Mouse (Mus musculus): ENCODE data around the gene Ctf2. TPM values are rescaled to one million over a fixed set of nuclear protein-coding genes. Genes with fewer than 3 reads are reported as not detected.
"Not testable (repeated sequence)": the region's sequence is repeated elsewhere in the genome, so short reads cannot be mapped to it uniquely, and the experiment has no call there.

The Ctf2 gene
- polyA plus RNA-seq, 1 experiment from 2014 or later: 0.36 TPM

DNA sequence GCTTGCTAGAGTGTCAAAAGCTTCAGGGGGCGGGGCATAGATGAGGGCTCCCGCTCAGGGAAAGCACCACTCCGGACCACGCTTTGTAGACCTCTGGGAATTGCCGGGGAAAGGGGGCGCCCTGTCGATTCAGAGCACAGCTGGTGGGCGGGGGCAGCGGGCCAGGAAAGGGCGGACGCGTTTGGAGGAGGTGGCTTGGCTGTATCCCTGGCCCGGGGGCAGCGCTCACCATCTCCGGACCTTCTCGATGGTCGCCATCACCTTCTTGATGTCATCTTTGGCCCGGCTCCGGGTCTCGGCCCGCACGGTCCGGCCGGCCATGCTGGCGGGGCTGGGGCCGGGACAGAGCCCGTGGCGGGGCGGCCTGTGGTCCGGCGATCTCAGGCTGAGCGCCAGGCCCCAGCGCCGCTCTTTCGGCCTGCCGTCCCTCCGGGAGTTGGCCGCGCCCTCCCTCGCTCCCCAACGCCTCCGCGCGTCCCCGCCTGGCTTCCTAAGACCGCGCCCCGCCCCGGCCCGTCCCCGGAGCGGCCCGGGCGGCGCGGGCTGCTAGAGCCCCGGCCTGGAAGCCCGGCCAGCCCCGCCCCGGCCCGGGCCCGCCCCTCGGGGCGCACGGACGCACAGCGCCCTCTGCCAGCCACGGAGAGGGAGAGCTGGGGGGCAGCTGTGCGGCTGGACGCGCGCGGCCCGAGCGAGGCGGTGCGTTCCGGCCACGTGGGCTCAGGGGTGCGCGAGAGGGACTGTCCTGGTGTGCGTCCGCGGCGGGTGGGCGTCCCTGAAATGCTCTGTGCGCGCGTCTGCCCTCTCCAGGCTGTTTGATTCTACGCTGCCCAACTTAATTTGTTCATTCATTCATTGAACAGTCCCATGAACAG lies 23.5 kb downstream of the Ctf2 start, which contains the start of gene Bcl7c:
Gene Bcl7c, minus strand, starts transcription at position 727 of the 872 bp plus-strand sequence.
- H3K9me3 ChIP-seq (replicated peaks): no peaks in the 10 kb centered on the region
- H3K9ac ChIP-seq: peak within 1 kb of the TSS; percentile 88
- no peaks in the 10 kb centered on the region for H3K27me3 ChIP-seq
- H3K4me3 ChIP-seq: peak within 1 kb of the TSS; percentile 76
- H3K27ac ChIP-seq: peak within 1 kb of the TSS; percentile 95
- ATAC-seq: peak; percentile 83
- peaks cover 39% of the 10 kb centered on the region for H3K4me1 ChIP-seq
- peak within 1 kb of the TSS; percentile 70 for H3K4me2 ChIP-seq
- under 1% methylated on average over 67 of the region's 90 CpGs for WGBS
- H3K36me3 ChIP-seq (ENCODE audit: poor library complexity, severe bottlenecking): peaks cover 31% of the 10 kb centered on the region

DNA sequence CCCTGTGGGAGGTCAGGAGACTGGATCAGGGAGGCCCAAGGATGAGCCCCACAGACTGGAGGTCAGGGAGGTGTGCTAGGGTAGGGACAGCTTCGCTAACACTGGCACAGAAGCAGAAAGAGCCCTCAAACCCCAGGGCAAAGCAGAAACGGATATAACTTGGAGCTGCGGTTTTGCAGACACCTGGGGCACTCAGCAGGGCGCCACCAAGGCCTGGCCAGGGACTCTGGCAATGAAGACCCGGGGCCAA lies 24.1 kb downstream of the Ctf2 start:
- H3K9me3 ChIP-seq (replicated peaks): no peaks in the 10 kb centered on the region
- H3K27me3 ChIP-seq: no peaks in the 10 kb centered on the region
- peaks cover 35% of the 10 kb centered on the region for H3K4me1 ChIP-seq
- H3K9ac ChIP-seq: peak overlapping the region; percentile 88
- H3K27ac ChIP-seq: peak overlapping the region; percentile 95
- peak overlapping the region; percentile 70 for H3K4me2 ChIP-seq
- WGBS: 2% methylated on average over 5 of the region's 5 CpGs
- ATAC-seq: no peak
- H3K4me3 ChIP-seq: peak overlapping the region; percentile 76
- peaks cover 36% of the 10 kb centered on the region for H3K36me3 ChIP-seq (ENCODE audit: poor library complexity, severe bottlenecking)

DNA sequence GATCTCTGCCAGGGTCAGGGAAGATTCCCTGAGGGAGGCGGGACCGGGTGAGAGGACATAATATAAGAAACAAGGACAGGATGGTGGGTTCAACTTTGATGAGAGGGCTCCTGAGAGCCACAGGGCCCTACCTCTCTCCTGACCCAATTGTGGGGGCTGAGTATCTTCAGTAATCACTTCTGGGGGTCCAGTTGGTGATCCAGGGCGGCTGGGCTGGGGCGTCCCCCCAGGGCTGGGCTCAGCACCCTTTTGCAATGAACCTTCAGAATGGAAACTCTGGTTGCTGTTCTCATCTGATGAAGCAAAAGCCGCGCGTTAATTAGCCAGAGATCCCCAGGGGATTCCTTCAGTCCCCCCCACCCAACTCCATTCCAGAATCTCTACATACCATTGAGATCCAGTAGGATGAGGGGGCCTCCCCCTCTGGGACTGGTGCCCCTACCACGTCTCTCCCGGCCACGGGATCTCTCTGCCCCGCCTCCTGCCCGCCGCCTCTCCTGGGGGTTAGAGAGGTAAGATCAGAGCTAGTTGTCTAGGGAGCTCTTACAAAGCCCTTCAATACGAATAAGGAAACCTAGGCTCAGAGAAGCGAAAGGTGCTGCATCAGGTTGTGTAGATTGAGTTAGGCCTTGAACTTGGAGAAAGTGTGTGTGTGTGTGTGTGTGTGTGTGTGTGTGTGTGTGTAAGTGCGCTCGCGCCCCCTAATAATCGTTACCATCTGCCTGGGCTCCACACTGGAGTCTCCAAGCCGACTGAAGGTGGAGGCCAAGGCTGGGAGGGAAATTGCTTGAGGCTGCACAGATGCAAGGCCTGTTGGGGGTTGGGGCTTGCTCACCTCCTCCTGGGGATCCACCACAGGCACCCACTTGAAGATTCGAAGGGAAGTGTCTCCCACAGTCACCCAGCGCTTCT lies 24.7 kb downstream of the Ctf2 start:
- no peak for ATAC-seq
- WGBS: 23% methylated on average over 21 of the region's 22 CpGs

DNA sequence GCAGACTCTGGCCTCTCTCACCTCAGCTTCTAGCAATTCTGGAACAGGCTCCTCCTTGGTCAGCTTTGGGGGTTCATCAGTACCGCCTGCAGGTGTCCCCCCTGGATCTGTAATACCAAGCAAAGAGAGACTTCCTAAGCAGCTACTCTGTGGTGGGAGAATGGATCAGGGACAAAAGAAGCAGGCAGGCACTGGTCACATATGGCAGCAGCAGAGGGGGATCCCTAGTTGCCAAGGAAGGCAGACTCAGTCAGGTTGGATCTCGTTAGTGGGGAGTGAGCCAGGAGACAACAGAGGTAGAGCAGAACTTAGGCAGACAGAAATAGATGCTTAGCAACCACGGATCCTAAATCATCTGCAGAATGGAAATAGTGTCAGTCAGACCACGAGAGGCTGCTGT lies 26.3 kb downstream of the Ctf2 start:
- Histone ChIP-seq H3K4me2 (no peak overlapping the region), H3K36me3 (ENCODE audit: poor library complexity, severe bottlenecking) (peaks cover 46% of the 10 kb centered on the region), H3K4me3 (no peak overlapping the region), H3K9me3 (replicated peaks) (no peaks in the 10 kb centered on the region), H3K27ac (no peak overlapping the region), H3K9ac (no peak overlapping the region), H3K4me1 (peaks cover 20% of the 10 kb centered on the region), H3K27me3 (no peaks in the 10 kb centered on the region)
- no peak for ATAC-seq
- 68% methylated on average over 4 of the region's 4 CpGs for WGBS

More for the DNA sequence above, 24.7 kb downstream of the Ctf2 start:
- H3K27me3 ChIP-seq: no peaks in the 10 kb centered on the region
- H3K4me1 ChIP-seq: peaks cover 29% of the 10 kb centered on the region
- H3K4me3 ChIP-seq: peak overlapping the region; percentile 76
- H3K9ac ChIP-seq: peak overlapping the region; percentile 88
- peaks cover 42% of the 10 kb centered on the region for H3K36me3 ChIP-seq (ENCODE audit: poor library complexity, severe bottlenecking)
- H3K27ac ChIP-seq: peak overlapping the region; percentile 95
- H3K4me2 ChIP-seq: peak overlapping the region; percentile 70
- H3K9me3 ChIP-seq (replicated peaks): no peaks in the 10 kb centered on the region

DNA sequence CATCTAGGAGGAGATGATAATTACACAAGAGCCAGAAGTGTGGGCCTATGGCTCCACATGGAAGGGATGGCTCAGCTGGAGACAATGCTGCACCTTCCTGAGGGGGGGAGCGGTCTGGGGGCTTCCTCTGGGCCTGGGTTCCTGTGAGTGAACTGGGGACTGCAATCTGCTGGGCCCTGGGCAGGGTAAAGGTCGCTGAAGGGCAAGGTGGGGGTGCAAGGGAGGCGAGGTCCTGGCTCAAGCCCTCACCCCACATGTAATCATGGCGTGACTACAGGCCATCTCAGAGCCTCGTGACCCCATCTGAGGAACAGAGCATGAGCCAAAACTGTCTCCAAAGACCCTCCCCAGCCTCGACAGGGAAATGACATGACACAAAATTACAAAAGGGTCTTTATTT lies 27.4 kb downstream of the Ctf2 start:
- no peak for ATAC-seq
- Histone ChIP-seq H3K4me2 (no peak overlapping the region), H3K27me3 (no peaks in the 10 kb centered on the region), H3K9me3 (replicated peaks) (no peaks in the 10 kb centered on the region), H3K36me3 (ENCODE audit: poor library complexity, severe bottlenecking) (peaks cover 46% of the 10 kb centered on the region), H3K9ac (no peak overlapping the region), H3K4me1 (peaks cover 20% of the 10 kb centered on the region), H3K27ac (no peak overlapping the region), H3K4me3 (no peak overlapping the region)
- 87% methylated on average over 6 of the region's 6 CpGs for WGBS

DNA sequence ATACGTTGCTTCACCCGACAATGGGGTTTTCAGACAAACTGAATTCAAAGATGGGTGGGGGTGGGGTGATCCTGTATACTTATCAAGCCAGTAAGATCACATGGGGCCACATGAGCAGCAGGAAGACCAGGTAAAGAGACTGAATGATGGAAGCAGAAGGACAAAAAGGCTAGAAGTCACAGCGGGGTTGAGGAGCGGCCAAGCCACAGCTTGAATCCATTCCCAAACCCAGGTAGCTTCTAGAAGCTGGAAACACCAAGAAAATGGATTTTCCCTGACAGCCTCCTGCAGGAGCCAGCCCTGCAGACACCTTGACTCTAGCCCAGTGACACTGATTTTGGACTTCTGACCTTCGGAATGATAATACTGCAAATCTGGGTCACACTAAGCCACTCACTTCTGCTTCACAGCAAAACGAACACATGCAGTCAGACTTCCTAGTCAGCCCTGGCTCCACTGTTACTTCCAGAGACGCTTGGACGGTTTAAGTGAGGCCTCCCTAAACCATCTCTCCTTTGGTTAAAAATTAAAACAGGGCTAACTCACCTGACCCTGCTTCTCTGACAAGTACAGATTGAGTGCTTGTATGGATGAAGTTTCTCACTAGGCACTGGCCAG lies 28.3 kb downstream of the Ctf2 start:
- Histone ChIP-seq H3K9ac (no peak overlapping the region), H3K27ac (no peak overlapping the region), H3K4me1 (peaks cover 14% of the 10 kb centered on the region), H3K4me2 (no peak overlapping the region), H3K36me3 (ENCODE audit: poor library complexity, severe bottlenecking) (peaks cover 49% of the 10 kb centered on the region), H3K27me3 (no peaks in the 10 kb centered on the region), H3K4me3 (no peak overlapping the region), H3K9me3 (replicated peaks) (no peaks in the 10 kb centered on the region)
- 92% methylated on average over 8 of the region's 8 CpGs for WGBS
- ATAC-seq: no peak

DNA sequence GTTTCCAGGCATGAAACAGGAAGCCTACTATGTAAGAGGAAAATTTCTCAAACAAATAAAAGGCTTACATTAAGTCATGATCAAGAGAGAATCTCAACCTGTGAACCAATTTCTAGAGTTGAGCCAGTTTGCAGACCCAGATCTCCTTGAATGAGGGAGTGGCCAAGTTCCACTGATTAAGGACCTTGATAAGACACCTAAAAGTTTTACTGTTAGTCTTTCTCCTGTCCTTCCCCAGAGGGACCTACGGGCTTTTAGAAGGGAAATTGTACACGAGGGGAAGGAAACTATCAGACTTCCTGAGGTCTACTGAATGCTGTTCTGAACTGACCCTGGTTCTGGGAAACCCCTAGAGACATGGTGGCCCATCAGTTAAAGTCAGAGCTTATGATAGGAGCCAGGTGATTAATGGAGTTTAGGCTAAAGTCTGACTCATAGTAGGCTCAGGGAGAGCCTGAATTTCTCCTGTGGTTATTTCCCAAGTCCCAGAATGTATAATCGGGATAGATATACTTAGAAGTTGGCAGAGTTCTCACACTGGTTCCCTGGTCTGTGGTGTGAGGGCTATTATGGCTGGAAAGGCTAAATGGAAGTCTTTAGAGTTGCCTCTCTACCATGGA lies 31.1 kb downstream of the Ctf2 start:
- Histone ChIP-seq H3K9me3 (replicated peaks) (no peaks in the 10 kb centered on the region), H3K4me3 (no peak overlapping the region), H3K9ac (no peak overlapping the region), H3K27me3 (no peaks in the 10 kb centered on the region), H3K4me1 (no peaks in the 10 kb centered on the region), H3K36me3 (ENCODE audit: poor library complexity, severe bottlenecking) (peaks cover 41% of the 10 kb centered on the region), H3K27ac (no peak overlapping the region), H3K4me2 (no peak overlapping the region)
- no peak for ATAC-seq
- WGBS: 89% methylated on average over 3 of the region's 3 CpGs

DNA sequence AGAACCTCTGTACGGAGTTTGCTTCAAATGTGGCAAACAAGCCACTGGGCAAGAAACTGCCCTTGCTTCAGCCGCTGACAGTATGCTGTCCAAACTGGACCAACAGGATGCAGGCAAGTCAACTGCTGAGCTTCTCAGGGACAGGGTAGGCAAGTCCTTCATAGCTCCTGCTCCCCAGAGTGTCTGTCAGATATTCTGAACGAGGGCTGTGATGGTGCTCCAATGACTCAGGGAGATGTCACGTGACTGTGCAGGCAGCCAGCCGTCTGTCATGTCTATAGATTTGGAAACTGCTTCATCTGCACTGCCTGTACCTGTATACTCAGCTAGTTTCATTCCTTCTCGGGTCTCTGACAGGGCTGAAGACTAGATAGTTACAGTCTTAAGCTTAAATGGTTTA lies 33.0 kb downstream of the Ctf2 start:
- 80% methylated on average over 6 of the region's 6 CpGs for WGBS
- H3K9ac ChIP-seq: no peak overlapping the region
- H3K9me3 ChIP-seq (replicated peaks): no peaks in the 10 kb centered on the region
- no peak overlapping the region for H3K4me2 ChIP-seq
- H3K36me3 ChIP-seq (ENCODE audit: poor library complexity, severe bottlenecking): peaks cover 27% of the 10 kb centered on the region
- no peak overlapping the region for H3K27ac ChIP-seq
- H3K4me1 ChIP-seq: no peaks in the 10 kb centered on the region
- no peaks in the 10 kb centered on the region for H3K27me3 ChIP-seq
- no peak overlapping the region for H3K4me3 ChIP-seq
- ATAC-seq: no peak

DNA sequence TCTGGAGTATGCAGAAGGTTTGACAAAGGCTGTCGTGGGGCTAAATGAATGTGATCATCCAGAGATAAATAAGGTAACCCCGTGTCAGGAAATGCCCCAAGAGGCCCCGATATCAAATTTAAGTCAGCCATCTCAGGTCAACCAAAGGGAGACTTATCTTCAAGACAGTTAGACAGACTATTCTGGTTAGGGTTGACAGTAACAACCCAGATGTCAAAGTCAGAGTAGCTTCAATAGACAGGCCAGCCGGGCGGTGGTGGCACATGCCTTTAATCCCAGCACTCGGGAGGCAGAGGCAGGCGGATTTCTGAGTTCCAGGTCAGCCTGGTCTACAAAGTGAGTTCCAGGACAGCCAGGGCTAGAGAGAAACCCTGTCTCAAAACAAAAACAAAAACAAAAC lies 38.2 kb downstream of the Ctf2 start:
- not testable (repeated sequence) for H3K27me3 ChIP-seq; H3K4me1 ChIP-seq; H3K36me3 ChIP-seq (ENCODE audit: poor library complexity, severe bottlenecking); H3K27ac ChIP-seq; ATAC-seq; H3K9me3 ChIP-seq (replicated peaks); H3K4me2 ChIP-seq; H3K4me3 ChIP-seq; H3K9ac ChIP-seq
- 93% methylated on average over 7 of the region's 7 CpGs for WGBS

DNA sequence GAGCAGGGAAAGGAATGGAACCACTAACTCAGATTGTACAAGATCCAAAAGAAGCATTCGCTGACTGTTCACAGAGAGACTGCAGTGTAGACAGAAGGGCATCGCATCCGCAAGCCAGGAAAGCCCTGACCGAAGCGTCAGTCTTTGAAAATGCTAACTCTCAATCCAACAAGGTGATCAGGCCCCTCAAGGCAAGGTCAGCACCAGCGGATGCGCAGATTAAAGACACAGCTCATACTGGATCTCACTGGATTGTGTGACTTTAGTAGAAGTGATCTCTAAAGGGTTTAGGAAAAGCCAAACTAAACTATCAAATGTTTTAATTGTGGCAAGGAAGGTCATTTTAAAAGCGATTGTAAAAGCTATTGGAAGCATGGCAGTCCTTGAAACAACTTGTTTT lies 38.7 kb downstream of the Ctf2 start:
- Histone ChIP-seq H3K27me3 (no peaks in the 10 kb centered on the region), H3K27ac (no peak overlapping the region), H3K36me3 (ENCODE audit: poor library complexity, severe bottlenecking) (0 out of 2 replicates have a peak, but pooled peaks cover 3% of the 10 kb centered on the region), H3K4me3 (no peak overlapping the region), H3K9me3 (replicated peaks) (no peaks in the 10 kb centered on the region), H3K9ac (no peak overlapping the region), H3K4me1 (peaks cover 10% of the 10 kb centered on the region), H3K4me2 (no peak overlapping the region)
- ATAC-seq: no peak
- WGBS: 94% methylated on average over 8 of the region's 8 CpGs

DNA sequence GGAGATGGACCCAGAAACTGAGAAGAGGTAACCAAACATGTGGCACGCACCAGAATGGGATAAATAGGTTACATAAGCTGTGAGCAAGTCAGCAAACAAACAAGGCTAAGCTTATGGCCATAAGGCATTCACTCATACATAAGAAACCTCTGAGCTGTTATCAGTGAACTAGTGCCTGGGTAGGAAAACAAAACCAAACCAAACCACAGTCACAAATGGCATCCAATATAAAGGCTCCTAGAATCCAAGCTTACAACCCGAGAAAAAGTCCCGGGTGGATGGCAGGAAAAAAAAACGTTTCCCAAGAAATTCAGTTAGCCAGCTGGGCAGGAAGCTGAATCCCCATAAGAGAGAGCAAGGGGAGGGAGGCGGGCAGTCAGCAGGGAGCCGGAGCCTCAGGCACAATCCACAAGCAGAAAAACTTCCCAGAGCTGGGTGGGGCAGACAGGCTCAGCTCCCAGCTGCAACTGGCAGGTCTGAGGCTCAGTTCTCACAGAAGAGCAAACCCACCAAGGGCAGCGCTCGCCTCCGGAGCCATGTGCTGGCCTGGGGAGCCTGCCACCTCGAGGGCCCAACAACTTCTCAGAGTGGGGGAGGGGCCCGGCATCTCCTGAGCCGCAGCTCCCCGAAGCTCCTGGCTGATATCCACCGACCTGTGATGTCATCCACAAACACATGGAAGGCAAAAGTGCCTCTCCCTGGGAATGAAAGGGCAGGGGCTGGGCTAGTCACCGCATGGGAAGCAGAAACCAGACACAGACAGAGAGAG lies 40.6 kb downstream of the Ctf2 start:
- no peaks in the 10 kb centered on the region for H3K9me3 ChIP-seq (replicated peaks)
- no peaks in the 10 kb centered on the region for H3K27me3 ChIP-seq
- H3K9ac ChIP-seq: peak overlapping the region; percentile 40
- H3K4me3 ChIP-seq: peak overlapping the region; percentile 13
- peak; percentile 59; the same call in 1 of the 2 replicates for ATAC-seq
- H3K27ac ChIP-seq: peak overlapping the region; percentile 70
- peaks cover 10% of the 10 kb centered on the region for H3K4me1 ChIP-seq
- H3K4me2 ChIP-seq: peak overlapping the region; percentile 53
- H3K36me3 ChIP-seq (ENCODE audit: poor library complexity, severe bottlenecking): 0 out of 2 replicates have a peak, but pooled peaks cover 3% of the 10 kb centered on the region
- 4% methylated on average over 15 of the region's 15 CpGs for WGBS

All from forebrain, embryonic 13.5 days (tissue).